In the genomic region with DNA sequence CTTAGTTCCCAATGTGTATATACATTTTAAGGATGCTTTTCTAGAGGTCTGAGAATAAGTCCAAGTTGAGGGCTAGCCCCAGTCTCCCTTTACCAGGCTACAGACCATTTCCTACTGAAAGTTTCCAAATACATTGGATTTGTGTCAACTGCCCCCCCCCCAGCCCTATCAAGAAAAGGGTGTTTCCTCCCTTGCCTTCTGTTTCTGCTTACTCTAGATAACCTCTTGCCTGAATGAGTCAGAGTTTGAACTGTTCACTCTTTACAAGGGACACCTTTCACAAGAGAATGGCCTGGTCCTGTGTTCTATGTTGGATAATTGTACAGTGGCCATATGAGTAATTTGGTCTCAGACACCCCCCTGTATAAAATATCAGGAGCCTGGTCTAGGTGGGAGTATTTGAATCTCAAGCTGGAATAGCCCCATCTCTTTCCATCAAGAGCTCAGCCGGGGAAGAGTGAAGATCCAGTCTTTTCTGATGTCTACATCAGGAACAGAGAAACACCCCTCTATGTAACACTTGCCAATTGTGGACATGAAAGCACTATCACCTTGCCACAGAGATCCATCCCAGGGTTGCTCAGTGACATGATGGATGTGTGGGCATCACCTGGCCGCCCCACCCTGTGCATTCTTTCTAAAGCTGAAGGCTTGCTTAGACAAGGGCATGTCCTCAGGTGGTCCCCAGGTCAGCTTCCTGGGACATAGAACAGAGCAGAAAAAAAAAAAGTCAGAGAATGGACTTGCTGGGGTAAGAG, we compare ENCODE assay signal across 1 mouse cellular context.
TF ChIP-seq lines count a peak whose summit lies in the region.

No protein-coding gene starts in this region.

TF ChIP-seq in MEL, 35 proteins besides CTCF, POLR2A, EP300 and RAD21 (continued from another document):
- TF ChIP-seq SMC3 (IDR thresholded peaks at IDR 0.05; ENCODE audit: low read depth, low read length), result no peak
TF ChIP-seq in MEL: peak in this region for 8.
